Mouse (Mus musculus): Measurements from ENCODE around the gene Timm8a2.

GRCm38 (mm10) chr14:121993616-121994015 lies 40.9 kb upstream of the Timm8a2 start:
- TF ChIP-seq POLR2AphosphoS2 (IDR thresholded peaks at IDR 0.05; ENCODE audit: low read depth, low read length) (no peak), SMC3 (IDR thresholded peaks at IDR 0.05; ENCODE audit: low read depth, low read length) (no peak)
